Mouse (Mus musculus) spleen, adult 2 months (tissue): Measurements from ENCODE around the gene Apod.

ENCODE experiments used
- CTCF ChIP-seq: fragments of 200-500 bp; IDR thresholded peaks from 2 replicates; pipeline ENCODE4 v1.5.1; 2011; ENCODE audit warnings: mild to moderate bottlenecking, inconsistent platforms; ENCODE audit not compliant: insufficient read depth, insufficient read length, insufficient replicate concordance; ENCODE audit errors: extremely low read depth
- POLR2A ChIP-seq: fragments of 200-500 bp; IDR thresholded peaks from 2 replicates; pipeline ENCODE4 v1.6.1; 2011; ENCODE audit warnings: low read depth, low read length, inconsistent platforms

DNA sequence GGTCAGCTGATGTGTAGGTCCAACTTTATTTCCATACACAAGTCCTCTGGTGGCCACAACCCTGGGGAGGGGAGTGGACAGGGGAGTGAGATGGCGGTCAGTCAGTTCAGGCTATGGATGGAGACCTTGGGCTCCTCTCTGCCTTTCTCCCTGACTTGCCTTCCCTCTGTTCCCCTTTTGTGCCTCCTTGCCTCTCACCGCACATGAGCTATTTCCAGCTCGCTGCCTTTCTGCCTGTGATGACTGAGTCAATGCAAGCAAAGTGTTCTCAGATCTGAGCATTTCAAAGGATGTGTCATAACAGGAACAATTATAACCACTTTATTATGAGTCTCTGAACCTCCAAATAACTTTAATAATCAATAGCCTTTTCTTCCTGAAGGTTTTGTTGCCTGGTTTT, 2.3 kb downstream of the Apod start:
- no peak for TF ChIP-seq POLR2A
- no peak for TF ChIP-seq CTCF
